Mouse (Mus musculus): ENCODE results near the gene Dock8. TPM values are rescaled to one million over a fixed set of nuclear protein-coding genes. Genes with fewer than 3 reads are reported as not detected.

Gene Dock8
- polyA plus RNA-seq, 1 experiment, result 1.4 TPM

DNA sequence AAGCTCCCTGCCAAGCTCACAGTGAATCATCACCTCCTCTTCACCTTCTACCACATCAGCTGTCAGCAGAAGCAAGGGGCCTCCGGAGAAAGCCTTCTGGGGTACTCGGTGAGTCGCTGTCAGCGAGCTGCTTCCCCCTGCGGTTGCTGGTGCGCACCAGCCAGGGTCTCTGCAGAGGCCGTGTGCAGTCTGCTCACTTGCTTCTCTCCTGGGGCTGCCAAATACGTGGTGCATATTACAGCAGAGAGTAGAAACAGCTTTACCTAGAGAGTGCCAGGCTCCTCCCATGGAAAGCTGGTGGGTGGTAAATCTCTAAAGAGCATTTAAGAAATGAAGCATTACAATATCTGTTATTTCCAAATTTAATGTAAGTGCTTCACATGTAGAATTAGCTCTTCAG lies 123.1 kb downstream of the Dock8 start:
- no peak overlapping the region for H3K4me2 ChIP-seq (ENCODE audit: low read depth)
- H3K4me3 ChIP-seq, result no peak overlapping the region
- no peaks in the 10 kb centered on the region for H3K79me2 ChIP-seq (ENCODE audit: control insufficient read depth, insufficient read depth)
- H3ac ChIP-seq (ENCODE audit: control insufficient read depth, insufficient read length), result no peak overlapping the region
- H3K27me3 ChIP-seq (ENCODE audit: control insufficient read depth, insufficient read depth, insufficient read length), result no peaks in the 10 kb centered on the region
- TF ChIP-seq USF1 (IDR thresholded peaks at IDR 0.05; ENCODE audit: low read depth), result no peak
- no peak for TF ChIP-seq POLR2AphosphoS2 (IDR thresholded peaks at IDR 0.05; ENCODE audit: insufficient read length, low read depth)
- TF ChIP-seq REST (IDR thresholded peaks at IDR 0.05; ENCODE audit: insufficient read depth, insufficient read length), result no peak
- TF ChIP-seq CEBPB (IDR thresholded peaks at IDR 0.05; ENCODE audit: insufficient read depth, poor library complexity, severe bottlenecking), result no peak
- TF ChIP-seq TCF3 (IDR thresholded peaks at IDR 0.05; ENCODE audit: insufficient read length, low read depth), result no peak
- TF ChIP-seq MYOG (IDR thresholded peaks at IDR 0.05; ENCODE audit: control insufficient read depth in 1 of 3, insufficient read depth in 1 of 3, insufficient read length in 2 of 3, low read depth in 2 of 3), result no peak
- TF ChIP-seq SRF (IDR thresholded peaks at IDR 0.05; ENCODE audit: control insufficient read depth, insufficient read length, low read depth), result no peak
- TF ChIP-seq TCF12 (IDR thresholded peaks at IDR 0.05; ENCODE audit: insufficient read depth, poor library complexity, severe bottlenecking), result no peak
- no peak for TF ChIP-seq MAX (IDR thresholded peaks at IDR 0.05; ENCODE audit: low read depth)
- TF ChIP-seq E2F4 (IDR thresholded peaks at IDR 0.05; ENCODE audit: insufficient read depth), result no peak
- TF ChIP-seq POLR2A (IDR thresholded peaks at IDR 0.05; ENCODE audit: insufficient read length, low read depth), result no peak
- no peak for TF ChIP-seq MYOD1 (IDR thresholded peaks at IDR 0.05; ENCODE audit: control insufficient read depth in 1 of 3, insufficient read length in 2 of 3, low read depth in 2 of 3)
- H3K36me3 ChIP-seq (ENCODE audit: control insufficient read depth, insufficient read depth), result no peaks in the 10 kb centered on the region

DNA sequence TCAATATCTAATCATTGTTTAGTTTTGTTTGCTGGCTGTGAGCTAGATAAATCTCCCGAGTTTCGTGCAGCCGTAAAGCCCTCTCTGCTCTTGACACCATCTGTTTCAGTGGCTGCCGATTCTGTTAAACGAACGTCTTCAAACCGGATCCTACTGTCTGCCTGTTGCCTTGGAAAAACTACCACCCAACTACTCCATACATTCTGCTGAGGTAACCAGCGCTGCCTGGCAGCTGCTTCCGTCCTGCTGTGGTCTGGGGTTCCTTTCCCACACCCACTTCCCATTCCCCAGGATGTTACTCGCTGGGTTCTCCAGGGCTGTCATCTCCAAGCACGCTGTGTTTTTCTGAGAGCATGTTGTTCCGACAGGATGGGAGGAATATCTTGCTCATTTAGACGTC lies 123.7 kb downstream of the Dock8 start:
- Histone ChIP-seq H3K79me2 (ENCODE audit: control insufficient read depth, insufficient read depth) (no peaks in the 10 kb centered on the region), H3K36me3 (ENCODE audit: control insufficient read depth, insufficient read depth) (no peaks in the 10 kb centered on the region), H3K4me2 (ENCODE audit: low read depth) (no peak overlapping the region), H3K27me3 (ENCODE audit: control insufficient read depth, insufficient read depth, insufficient read length) (no peaks in the 10 kb centered on the region), H3K4me3 (no peak overlapping the region), H3ac (ENCODE audit: control insufficient read depth, insufficient read length) (no peak overlapping the region)
- no peak for TF ChIP-seq POLR2AphosphoS2 (IDR thresholded peaks at IDR 0.05; ENCODE audit: insufficient read length, low read depth)
- TF ChIP-seq SRF (IDR thresholded peaks at IDR 0.05; ENCODE audit: control insufficient read depth, insufficient read length, low read depth), result no peak
- TF ChIP-seq MAX (IDR thresholded peaks at IDR 0.05; ENCODE audit: low read depth), result no peak
- no peak for TF ChIP-seq POLR2A (IDR thresholded peaks at IDR 0.05; ENCODE audit: insufficient read length, low read depth)
- TF ChIP-seq USF1 (IDR thresholded peaks at IDR 0.05; ENCODE audit: low read depth), result no peak
- no peak for TF ChIP-seq REST (IDR thresholded peaks at IDR 0.05; ENCODE audit: insufficient read depth, insufficient read length)
- no peak for TF ChIP-seq MYOG (IDR thresholded peaks at IDR 0.05; ENCODE audit: control insufficient read depth in 1 of 3, insufficient read depth in 1 of 3, insufficient read length in 2 of 3, low read depth in 2 of 3)
- TF ChIP-seq TCF12 (IDR thresholded peaks at IDR 0.05; ENCODE audit: insufficient read depth, poor library complexity, severe bottlenecking), result no peak
- no peak for TF ChIP-seq CEBPB (IDR thresholded peaks at IDR 0.05; ENCODE audit: insufficient read depth, poor library complexity, severe bottlenecking)
- TF ChIP-seq MYOD1 (IDR thresholded peaks at IDR 0.05; ENCODE audit: control insufficient read depth in 1 of 3, insufficient read length in 2 of 3, low read depth in 2 of 3), result no peak

DNA sequence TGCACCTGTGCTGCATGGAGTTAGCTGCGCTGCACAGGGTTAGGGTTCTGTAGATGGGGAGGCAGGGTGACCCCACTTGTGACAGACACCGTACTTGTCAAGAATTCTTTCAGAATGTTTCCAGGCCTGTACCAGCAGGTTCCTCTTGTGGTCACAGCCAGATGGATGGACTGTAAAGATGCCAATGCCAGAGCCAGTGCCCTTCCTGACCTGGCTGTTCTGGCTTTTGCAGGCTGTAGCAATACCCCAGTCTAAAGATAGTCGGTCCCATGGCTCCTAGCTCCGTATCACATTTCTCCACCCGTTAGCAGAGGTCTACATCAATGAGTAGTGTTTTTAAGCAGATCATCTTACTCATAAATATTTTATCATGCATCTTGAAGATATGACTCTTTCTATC lies 124.1 kb downstream of the Dock8 start:
- H3K79me2 ChIP-seq (ENCODE audit: control insufficient read depth, insufficient read depth), result no peaks in the 10 kb centered on the region
- no peaks in the 10 kb centered on the region for H3K36me3 ChIP-seq (ENCODE audit: control insufficient read depth, insufficient read depth)
- no peak overlapping the region for H3K4me2 ChIP-seq (ENCODE audit: low read depth)
- H3K4me3 ChIP-seq, result no peak overlapping the region
- TF ChIP-seq E2F4 (IDR thresholded peaks at IDR 0.05; ENCODE audit: insufficient read depth) (no peak), MYOG (IDR thresholded peaks at IDR 0.05; ENCODE audit: control insufficient read depth in 1 of 3, insufficient read depth in 1 of 3, insufficient read length in 2 of 3, low read depth in 2 of 3) (no peak), MAX (IDR thresholded peaks at IDR 0.05; ENCODE audit: low read depth) (no peak), TCF3 (IDR thresholded peaks at IDR 0.05; ENCODE audit: insufficient read length, low read depth) (no peak), CEBPB (IDR thresholded peaks at IDR 0.05; ENCODE audit: insufficient read depth, poor library complexity, severe bottlenecking) (no peak), TCF12 (IDR thresholded peaks at IDR 0.05; ENCODE audit: insufficient read depth, poor library complexity, severe bottlenecking) (no peak), REST (IDR thresholded peaks at IDR 0.05; ENCODE audit: insufficient read depth, insufficient read length) (no peak), MYOD1 (IDR thresholded peaks at IDR 0.05; ENCODE audit: control insufficient read depth in 1 of 3, insufficient read length in 2 of 3, low read depth in 2 of 3) (no peak), SRF (IDR thresholded peaks at IDR 0.05; ENCODE audit: control insufficient read depth, insufficient read length, low read depth) (no peak), USF1 (IDR thresholded peaks at IDR 0.05; ENCODE audit: low read depth) (no peak), POLR2AphosphoS2 (IDR thresholded peaks at IDR 0.05; ENCODE audit: insufficient read length, low read depth) (no peak), POLR2A (IDR thresholded peaks at IDR 0.05; ENCODE audit: insufficient read length, low read depth) (no peak)
- no peak overlapping the region for H3ac ChIP-seq (ENCODE audit: control insufficient read depth, insufficient read length)
- H3K27me3 ChIP-seq (ENCODE audit: control insufficient read depth, insufficient read depth, insufficient read length), result no peaks in the 10 kb centered on the region

DNA sequence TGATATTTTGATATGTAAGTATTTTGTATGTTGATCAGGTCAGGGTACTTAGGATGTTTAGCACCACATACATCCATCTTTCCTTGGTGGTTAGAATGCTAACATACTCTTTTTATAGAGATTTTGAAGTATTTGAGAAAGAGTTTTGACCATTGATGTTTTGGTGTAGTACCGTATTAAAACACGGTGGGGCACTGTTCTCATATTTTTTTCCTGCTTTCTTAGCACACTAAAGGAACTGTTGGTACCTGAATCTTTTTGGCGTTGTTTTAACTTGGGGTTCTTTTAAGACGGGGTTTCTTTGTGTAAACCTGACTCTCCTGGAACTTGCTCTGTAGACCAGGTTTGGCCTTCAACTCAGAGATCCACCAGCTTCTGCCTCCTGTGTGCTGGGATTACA lies 133.0 kb downstream of the Dock8 start:
- H3K4me2 ChIP-seq (ENCODE audit: low read depth), result no peak overlapping the region
- H3ac ChIP-seq (ENCODE audit: control insufficient read depth, insufficient read length), result no peak overlapping the region
- H3K4me3 ChIP-seq, result no peak overlapping the region
- no peaks in the 10 kb centered on the region for H3K27me3 ChIP-seq (ENCODE audit: control insufficient read depth, insufficient read depth, insufficient read length)
- H3K36me3 ChIP-seq (ENCODE audit: control insufficient read depth, insufficient read depth), result no peaks in the 10 kb centered on the region
- TF ChIP-seq E2F4 (IDR thresholded peaks at IDR 0.05; ENCODE audit: insufficient read depth) (no peak), SRF (IDR thresholded peaks at IDR 0.05; ENCODE audit: control insufficient read depth, insufficient read length, low read depth) (no peak), TCF3 (IDR thresholded peaks at IDR 0.05; ENCODE audit: insufficient read length, low read depth) (no peak), TCF12 (IDR thresholded peaks at IDR 0.05; ENCODE audit: insufficient read depth, poor library complexity, severe bottlenecking) (no peak), CEBPB (IDR thresholded peaks at IDR 0.05; ENCODE audit: insufficient read depth, poor library complexity, severe bottlenecking) (no peak), REST (IDR thresholded peaks at IDR 0.05; ENCODE audit: insufficient read depth, insufficient read length) (no peak), MYOD1 (IDR thresholded peaks at IDR 0.05; ENCODE audit: control insufficient read depth in 1 of 3, insufficient read length in 2 of 3, low read depth in 2 of 3) (no peak), MYOG (IDR thresholded peaks at IDR 0.05; ENCODE audit: control insufficient read depth in 1 of 3, insufficient read depth in 1 of 3, insufficient read length in 2 of 3, low read depth in 2 of 3) (no peak), USF1 (IDR thresholded peaks at IDR 0.05; ENCODE audit: low read depth) (no peak), POLR2AphosphoS2 (IDR thresholded peaks at IDR 0.05; ENCODE audit: insufficient read length, low read depth) (no peak), POLR2A (IDR thresholded peaks at IDR 0.05; ENCODE audit: insufficient read length, low read depth) (no peak), MAX (IDR thresholded peaks at IDR 0.05; ENCODE audit: low read depth) (no peak)
- no peaks in the 10 kb centered on the region for H3K79me2 ChIP-seq (ENCODE audit: control insufficient read depth, insufficient read depth)

All from myocyte (in vitro differentiated cells).